Mouse (Mus musculus) monocyte, adult 2 months (primary cell): ENCODE measurements around the gene 4930404N11Rik.

Source experiments
- DNase-seq, 2 experiments: peaks; one replicate each; pipeline ENCODE4 v3.0.0; 2022; ENCODE audit warnings: low spot score in 2 of 2, low read depth in 1 of 2

The 4930404N11Rik gene

DNA sequence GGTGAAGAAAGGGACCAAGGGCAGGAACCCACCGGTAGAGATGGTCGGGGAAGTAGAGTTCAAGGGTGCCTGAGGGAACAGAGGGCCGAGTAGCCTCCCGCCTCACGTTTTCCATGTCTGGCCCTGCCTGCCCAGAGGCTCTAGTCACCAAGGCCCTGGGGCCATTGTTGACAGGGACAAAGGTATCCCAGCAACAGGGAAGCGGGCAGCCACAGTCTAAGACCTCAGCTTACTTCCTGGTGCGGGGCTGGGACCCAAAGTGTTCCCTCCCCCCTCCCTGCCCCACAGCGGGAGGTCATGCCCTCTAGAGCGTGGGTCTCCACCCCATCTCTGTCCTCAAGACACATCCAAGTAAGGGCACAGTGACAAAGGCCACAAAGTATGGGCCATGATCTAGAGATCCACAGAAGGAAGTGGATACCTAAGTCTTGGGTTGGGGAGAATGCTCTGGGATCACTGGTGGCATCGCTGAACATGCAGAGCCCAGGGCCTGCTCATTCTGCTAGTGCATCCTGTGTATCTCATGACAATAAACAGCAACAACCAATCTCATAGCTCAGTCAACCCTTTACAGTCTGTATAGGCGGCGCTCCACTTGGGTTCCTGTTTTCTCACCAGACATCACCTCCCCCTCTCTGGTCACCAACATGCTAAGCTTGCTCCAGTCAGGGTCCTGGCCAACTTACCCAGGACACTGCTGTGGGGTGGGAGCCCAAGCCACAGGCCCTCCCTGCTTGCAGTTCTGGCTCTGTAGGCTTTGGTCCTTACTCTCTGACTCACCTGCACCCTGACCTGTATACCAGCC is at the start of gene 4930404N11Rik:
TSS of gene 4930404N11Rik (minus strand) at position 145 of the 805 bp plus-strand sequence.
- DNase-seq = peak in 1 of 2 experiments; percentile 44

DNA sequence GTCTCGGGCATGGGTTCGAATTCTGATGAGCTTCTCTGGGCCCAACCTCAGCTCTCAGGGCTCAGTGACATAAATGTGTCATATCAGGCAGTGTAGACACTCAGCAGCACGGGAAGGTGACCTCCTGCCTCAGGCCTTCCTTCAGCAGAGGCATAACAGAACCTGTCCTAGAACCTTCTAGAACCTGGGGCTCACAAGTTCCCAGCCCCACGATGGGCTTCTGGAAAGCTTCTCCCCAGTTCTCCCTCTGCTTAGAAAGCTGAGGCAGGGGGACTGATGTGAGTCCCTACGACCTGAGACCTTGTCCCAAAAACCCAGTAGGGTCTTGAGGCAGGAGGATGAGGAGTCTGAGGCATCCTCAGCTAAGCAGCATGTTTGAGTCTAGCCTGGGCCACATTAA is 49.5 kb upstream of the 4930404N11Rik start:
- no peak for DNase-seq

DNA sequence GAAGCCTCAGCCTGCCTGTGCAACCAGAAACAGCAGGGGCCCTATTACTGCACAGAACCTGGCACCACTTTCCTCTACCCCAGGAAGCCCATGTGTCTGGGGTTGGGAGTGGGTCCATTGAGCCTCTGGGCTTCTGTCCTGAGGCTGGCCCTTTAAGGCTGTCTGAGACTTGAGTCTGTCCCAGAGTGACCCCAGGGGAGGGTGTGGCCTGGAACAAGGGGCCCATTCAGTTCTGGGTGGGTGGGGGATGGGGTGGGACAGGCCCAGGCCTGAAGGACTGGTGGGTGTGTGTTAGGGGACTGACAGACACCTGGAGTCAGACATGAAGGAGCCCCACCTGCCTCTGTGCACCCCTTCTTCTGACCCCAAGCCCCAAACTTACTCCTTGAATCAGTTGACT is 49.1 kb upstream of the 4930404N11Rik start:
- DNase-seq = no peak

DNA sequence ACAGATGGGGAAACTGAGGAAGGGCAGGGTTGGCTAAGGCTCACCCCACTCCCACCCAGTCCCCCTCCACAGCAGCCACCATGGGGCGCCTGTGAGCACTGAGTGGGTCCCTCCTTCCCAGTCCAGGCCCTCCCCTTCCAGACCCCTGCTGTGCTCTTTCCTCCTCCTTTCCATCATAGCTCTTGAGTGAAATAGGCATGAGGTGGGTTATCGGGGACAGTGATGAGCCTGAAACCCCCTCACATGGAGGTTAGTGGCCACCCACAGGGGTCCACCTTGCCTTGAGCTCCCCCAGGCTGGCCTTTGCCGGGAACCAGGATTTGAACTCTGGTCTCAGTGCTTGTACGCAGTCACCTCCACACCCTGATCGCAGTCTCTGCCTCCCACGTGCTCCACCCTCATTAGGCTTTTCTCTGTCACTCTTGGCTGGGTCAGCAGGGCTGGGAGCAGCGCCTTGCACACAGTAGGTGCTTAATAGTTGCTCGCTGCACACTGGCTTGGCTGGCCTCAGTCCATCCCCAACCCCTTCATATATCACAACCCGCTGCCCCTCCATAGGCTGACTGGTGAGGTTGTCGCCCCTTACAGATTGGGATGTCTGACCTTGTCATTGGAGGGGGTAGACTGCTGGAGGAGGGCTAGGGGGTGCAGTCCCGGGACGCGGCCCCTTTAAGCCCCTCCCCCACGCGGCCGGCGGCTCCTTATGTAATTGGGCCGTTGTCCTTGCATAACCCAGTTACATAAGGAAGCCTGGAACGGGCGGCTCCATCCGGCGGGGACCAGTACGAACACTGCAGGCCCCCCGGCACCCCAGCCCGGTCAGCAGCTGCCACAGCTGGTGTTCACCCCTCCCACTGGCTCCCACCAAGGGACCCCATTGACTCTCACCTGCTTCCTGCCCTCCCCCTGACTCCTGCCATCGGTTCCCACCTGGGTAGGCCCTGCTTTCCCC is 48.0 kb upstream of the 4930404N11Rik start:
- DNase-seq = peak in 1 of 2 experiments; percentile 47

DNA sequence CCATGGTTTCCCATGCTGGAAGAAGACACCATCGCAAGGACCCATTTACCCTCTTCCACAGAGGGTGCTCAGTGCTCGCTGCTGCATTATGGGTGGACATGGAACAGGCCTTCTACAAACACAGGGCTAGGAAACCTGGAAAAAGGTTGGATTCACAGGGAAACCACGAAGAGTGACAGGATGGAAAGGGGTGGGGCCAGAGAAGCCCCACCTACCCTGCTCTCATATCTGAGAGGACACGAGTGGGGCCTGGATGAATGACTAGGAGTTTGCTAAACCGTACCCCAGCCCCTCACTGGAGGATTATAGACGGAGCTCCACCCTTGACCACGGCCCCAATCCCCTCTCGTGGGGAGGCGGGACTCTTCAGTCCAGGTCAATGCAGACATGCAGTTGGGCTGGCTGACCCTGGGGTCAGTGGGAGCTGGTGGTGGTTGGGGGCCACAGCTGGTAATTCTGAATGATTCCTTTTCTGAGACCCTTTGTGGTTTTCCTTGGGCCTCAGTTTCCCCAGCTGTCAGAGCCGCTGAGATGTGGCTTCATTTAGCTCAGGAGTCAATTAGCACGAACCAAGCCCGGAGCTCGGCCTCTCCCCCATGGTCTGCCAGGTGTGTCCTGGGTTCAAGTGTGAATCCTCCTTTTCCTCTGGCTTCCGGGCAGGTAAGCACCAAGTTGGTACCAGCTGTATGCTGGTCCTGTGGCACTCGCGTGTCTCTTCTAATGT is 47.1 kb upstream of the 4930404N11Rik start:
- DNase-seq = no peak

DNA sequence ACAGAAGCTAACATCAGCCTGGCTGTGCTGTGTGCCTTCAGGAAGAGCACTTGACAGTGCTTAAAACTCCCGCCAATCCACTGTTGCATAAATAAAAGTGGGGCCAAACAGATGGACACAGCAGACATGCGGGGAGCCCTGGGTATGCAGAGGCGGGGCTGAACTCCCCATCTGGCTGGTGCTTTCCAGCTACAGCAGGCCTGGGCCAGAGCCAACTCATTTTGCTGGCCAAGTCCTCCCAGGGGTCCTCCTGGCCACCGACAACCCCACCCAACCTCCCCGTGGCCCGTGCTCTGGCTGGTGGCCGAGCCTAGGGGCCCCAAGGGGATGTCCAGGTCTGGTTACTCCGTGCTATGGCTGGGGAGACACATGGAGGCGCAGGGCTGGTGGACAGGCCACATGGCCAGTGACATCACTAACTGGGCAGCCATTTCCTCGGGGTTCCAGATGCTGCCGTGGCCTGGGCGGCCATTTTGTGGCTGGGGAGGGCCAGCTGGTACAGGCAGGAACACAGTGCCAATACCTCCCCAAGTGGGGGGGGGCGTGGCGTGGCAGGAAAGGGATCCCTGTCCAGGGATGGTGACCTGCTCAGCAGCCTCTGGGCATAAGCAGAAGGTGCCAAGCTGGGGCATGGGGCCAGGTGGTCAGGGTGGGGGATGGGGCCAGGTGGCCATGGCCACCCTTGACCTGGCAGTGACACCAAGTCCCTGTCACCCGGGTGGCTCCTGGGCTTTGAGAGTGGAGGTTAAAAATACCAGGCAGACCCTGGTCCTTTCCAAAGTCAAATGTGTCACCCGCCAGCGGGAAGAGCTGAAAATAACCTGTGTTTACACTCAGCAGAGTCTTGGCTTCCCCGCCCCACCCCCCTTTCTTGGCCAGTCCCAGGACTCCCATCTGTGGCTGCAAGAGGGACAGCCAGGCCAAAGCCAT is 46.1 kb upstream of the 4930404N11Rik start:
- no peak for DNase-seq

DNA sequence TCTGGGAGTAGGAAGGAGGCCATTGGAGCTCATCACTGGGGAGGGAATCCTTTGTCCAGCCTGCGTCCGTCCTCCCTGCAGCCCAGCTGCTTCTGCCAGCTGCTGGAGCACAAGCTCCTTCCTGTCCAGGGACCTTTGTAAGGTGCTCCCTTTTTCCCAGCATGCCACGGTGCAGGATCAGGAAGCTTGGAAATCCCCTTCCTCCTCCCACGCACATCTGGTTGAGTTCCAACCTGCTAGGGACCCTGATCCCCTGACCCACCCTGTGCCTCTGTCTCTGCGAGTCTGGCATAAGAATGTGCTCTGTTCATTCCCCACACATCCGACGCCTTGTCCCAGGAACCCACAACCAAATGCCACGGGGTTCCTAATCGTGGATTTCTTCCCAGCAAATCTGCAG is 45.4 kb upstream of the 4930404N11Rik start:
- no peak for DNase-seq

DNA sequence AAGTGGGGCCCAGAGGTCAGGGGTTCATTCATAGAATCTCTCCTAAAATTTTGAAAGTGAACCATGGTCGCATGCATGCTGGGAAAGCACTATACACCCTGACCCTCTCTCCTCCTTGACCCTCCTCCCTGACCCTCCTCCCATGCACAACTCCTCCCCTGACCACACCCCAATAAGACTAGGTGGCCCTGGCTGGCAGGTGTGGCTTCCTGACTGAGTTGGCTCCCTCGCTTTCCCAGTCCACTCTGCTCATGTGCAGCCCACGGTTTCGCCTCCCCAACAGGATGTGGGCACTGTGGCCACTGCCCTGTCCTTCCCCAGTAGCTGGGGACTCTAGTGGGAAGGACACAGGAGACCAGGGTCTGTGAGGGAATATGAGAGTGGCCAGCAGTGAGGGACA is 44.7 kb upstream of the 4930404N11Rik start:
- DNase-seq = no peak

DNA sequence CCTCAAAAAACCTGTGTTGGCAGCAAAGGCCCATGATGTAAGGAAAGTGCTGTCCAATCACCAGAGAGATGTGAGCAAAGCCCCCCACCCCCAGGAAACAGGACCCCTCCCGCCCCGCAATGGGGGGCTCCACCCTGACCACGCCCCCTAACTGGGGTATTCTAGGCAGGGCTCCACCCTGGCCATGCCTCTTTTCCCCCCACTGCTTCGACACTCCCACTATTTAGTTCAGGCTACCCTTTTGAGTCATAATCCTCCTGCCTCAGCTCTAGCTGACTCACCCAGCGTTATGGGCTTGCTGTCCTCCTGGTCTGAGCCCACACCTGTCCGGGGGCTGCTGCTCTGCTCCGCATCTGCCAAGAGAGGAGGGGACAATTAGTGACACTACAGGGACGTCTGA is 43.7 kb upstream of the 4930404N11Rik start:
- no peak for DNase-seq

DNA sequence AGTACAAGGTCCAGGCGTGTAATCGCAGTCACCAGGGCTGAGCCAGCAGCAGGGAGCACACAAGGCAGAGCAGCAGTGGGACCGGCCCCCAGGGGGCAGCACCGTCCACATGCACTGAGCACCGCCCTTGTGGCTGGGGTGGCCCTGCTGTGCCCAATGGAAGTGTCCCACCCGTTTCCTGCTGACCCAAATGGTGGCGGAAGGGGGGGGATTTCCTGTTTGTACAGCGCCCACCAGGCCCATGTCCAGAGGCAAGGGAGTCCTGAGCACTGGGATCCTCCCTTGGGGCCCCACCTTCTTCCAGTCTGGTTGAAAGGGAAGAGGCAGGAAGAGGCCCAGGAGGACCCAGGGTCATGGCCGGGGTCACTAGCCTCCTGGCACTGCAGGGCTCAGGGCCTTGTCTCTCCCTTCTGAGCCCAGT is 43.3 kb upstream of the 4930404N11Rik start:
- DNase-seq = peak; percentile 64 to 72

DNA sequence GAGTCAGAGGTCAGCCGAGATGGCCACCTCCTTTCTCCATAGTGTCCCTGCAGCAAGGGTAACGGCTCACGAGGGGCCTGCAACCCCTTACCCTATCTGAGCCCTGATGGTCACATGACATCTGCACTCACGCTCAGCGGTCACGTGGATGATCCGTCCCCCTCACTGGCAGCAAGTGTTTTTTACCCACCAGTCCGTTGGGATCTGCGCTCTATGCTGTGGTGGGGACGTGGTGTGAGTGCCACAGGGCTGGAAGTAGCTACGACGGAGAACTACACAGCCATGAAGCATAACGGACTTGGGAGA is 42.8 kb upstream of the 4930404N11Rik start:
- no peak for DNase-seq

DNA sequence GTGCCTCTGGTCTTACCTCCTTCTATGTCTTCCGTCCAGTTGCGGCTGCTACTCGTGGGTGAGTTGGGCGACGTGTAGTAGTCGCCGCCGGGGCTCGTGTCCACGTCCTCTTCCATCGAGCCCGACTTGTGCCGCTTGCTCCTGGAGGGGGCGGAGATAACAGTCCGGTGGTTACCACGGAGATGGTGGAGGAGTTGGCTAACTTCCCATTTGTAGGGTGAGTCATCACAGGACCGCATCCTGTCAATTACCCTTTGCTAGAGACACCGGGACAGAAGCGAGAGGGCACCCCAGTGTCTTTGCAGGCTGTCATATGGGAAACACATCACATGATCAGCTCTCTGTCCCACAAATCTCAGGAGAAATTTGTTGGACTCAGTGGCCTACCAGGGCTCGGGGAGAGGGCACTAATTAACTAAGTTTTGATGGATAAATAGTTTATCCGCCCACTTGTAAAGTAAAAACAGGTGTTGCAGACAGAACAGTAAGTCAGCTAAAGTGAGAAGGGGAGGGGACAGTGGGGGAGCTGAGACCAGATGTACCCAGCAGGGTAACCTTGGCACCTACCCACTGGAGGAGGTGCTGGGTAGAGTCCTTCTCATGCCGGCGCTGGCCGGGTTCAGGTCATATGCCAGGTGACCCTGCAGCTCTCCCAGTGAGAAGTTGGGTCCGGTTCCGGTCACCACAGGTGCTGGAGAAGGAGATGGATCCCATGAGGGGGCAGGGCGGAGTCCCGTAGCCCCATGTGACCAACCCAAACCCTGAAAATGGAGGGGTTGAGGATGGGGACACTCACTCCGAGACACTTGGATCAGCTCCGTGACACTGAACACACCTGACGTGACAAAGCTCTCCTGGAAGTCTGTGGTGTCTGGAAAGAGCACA is 42.2 kb upstream of the 4930404N11Rik start:
- DNase-seq = peak; percentile 89 to 90

DNA sequence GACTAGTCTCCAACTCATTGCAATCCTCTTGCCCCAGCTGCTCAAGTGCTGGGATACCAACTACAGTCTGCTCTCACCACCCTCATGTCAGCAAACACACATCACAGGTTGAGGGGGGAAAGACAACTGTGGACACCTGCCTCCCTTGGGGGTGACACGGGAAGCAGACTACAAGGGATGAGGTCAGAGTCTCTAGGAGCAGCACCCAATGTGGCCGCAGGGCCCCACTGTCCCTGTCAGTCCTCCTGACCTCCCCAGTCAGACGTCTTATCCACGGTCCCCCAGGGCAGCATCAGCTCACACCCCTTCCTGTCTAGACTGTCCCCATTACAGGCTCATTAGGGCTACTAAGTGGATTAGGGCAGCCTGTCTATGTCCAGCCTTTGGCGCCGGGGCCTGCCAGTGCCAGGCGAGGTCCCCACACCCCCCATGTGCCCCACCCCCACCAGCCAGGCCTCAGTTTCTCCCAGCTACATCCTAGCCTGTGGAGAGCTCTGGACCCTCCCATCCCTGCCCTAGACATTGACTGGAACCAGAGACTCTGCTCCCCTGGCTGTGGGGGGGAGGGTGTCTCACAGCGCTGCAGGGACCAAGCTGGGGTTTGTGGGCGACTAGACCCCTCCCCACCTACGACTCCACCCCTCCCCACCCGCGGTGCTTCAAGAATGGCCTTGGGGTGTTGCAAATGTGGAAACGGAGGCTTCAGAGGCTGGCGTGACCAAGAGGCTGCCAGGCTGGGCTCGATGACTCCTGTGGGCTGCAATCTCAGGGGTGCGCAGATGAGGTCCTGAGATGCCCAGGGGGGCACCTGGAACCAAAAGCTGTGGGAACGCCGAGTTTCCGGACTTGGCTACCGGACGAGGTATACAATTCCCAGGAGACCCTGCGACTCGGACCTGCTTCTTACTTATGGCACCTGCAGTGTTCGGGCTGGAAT is 41.2 kb upstream of the 4930404N11Rik start:
- no peak for DNase-seq

DNA sequence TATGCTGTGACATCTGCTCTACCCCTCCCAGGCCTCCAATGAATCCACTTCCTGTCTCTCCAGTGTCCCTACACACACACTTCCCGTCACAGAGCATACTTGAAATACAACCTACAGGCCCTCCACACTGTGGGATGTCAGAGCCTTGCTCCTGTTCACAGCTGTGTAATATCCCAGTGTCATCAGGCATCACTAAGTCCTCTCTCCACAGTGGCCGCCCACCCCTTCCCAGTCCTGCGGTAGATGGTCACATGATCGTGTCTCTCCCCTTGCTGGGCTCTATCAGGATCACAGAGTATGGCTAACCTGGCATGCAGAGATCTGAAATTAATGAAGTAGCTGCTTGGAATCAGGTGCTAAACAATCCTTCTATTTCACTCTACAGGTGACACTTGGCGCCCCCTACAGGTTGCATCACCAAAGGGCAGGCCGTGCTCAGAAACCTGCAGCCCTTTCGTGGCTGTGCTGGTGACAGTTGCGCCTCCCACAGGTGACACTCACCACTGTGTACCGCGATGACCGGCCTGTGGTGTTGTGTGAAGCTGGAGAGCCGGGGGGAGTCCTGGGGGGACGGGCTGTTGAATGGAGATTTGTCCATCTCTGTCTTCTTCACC is 40.1 kb upstream of the 4930404N11Rik start:
- DNase-seq = peak in 1 of 2 experiments; percentile 51

DNA sequence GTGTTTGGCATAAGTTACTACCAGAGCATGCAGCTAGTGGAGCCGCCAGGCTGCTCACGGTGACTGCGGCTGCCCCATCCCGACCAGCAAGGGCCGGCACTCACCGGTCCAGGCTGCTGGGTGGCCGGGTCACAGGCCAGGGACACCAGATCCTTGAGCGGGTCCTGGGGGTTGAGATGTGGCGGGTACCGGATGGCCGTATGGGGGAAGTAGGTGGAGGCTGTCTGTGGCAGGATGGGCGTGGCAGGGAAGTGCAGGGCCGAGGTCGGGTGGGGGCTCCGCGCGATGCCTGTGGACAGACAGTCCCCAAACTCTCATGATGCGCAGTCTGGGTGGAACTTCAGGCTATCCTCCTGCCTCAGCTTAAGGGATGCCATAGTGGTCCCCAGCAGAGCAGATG is 39.1 kb upstream of the 4930404N11Rik start:
- DNase-seq = no peak

DNA sequence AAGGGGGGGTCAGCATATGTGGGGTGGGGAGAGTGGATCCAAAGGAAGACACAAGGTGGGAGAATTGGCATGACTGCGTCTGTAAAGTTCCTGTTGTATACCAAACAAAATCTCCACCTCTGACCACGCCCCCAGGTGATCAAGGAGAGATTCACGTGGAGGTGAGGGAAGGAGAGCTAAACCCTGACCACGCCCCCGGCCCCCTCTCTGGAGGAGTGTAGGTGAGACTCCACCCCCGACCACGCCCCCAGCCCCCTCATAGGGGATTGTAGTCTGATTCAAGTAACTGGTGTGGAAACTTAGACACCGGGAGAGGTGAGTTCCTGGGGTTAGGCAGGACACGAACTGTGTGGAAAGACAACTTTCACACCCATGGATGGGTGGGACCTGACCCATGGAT is 38.5 kb upstream of the 4930404N11Rik start:
- no peak for DNase-seq

DNA sequence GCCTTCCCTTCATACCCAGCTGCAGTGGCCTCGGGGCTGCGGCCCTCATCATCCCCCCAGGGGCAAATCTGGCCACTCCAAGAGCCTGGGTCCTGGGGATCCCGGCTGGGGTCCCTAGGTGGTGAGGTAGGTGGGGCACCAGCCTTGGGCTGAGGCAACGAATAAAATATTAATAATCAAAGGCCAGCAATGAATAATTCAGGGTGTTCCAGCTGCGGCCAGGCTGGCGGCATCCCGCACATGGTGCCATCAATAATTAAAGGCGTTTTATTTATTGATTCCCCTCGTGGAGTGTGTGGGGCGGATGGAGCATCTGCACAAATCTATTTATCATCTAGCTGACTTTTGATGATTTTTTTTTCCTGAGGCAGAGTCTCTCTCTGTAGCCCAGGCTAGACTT is 37.9 kb upstream of the 4930404N11Rik start:
- no peak for DNase-seq

DNA sequence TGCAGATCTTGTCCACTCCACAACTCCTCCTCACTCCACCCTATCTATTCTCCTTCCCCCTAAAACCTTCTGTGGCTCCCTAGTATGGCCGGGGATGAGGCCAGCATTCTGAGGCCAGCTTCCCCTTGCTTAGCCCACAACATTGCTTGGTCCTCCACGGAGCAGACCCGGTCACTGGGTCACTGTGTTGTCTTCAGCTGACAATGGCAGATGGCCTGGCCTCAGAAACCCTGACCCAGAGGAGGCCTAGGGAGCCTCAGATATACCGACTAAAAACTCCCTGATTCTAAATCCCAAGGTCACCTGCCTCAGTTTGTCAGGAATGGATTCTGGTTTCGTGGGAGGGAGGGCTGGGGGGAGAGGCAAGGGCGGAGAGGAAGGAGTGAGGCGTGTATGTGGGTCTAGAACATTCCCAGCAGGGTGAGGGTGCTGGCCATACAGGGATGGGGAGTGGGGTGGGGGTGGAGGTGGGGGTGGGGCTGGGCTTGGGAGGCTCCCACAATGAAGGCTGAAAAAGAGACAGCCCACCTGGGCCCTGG is 36.7 kb upstream of the 4930404N11Rik start:
- DNase-seq = no peak
